8 mouse cellular contexts compared by ENCODE assay signal in the genomic region with DNA sequence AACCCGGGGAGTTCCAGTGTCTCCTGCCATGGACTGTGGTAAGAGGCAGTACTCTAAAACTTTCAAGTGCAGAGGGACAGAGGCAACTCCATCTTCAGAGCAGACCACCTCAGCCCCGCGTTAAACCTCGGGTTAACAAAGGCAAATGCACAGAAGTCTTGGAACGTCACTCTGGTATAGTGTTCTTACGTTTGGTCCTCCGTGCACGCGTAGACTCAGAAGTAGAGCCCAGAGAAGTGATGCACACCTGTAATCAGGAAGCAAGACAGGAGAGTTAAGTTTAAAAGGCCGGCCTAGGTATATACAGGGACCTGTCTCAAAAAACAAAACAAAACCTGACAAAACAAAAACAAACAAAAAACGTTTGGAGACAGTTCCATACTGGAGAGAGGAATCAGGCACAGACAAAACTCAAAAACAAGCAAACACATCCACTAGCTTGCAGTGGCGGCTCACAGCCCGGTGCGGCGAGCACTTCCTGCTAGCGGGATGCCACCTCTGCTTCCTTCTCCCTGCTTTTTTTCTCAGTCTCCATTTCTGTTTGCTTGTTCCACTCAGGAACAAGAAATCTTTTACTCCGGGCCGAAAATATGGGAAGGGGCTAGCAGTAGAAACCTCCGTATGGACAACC. TPM values are rescaled to one million over a fixed set of nuclear protein-coding genes. Genes with fewer than 3 reads are reported as not detected.
DNase-seq lines count a peak whose midpoint lies in the region; ATAC-seq and TF ChIP-seq lines count a peak whose summit lies in the region.

No protein-coding gene starts in this region.

- peak overlapping the region; percentile 63 for H3K4me3 ChIP-seq in kidney, postnatal 0 days (replicated peaks; ENCODE audit: low read depth, low read length)
- peak overlapping the region; percentile 33 for H3K4me3 ChIP-seq in thymus, adult 2 months (ENCODE audit: control insufficient read depth, insufficient read depth, low read length)

- peaks cover 20% of the 10 kb centered on the region for H3K9me3 ChIP-seq in kidney, postnatal 0 days (replicated peaks; ENCODE audit: low read length)

- WGBS in kidney, postnatal 0 days: 14% methylated on average over 19 of the region's 19 CpGs
- WGBS in thymus, adult 2 months: 7% methylated on average over 19 of the region's 19 CpGs

- no peaks in the 10 kb centered on the region for H3K36me3 ChIP-seq in kidney, postnatal 0 days (ENCODE audit: insufficient read depth, low read length)
- H3K36me3 ChIP-seq in thymus, adult 2 months (ENCODE audit: control insufficient read depth, insufficient read depth, low read length): no peaks in the 10 kb centered on the region

- H3K9ac ChIP-seq in kidney, postnatal 0 days (ENCODE audit: low read depth, low read length): peak overlapping the region; percentile 43

- no peak for TF ChIP-seq CTCF in kidney, postnatal 0 days (IDR thresholded peaks at IDR 0.05; ENCODE audit: low read depth)
- no peak for TF ChIP-seq CTCF in thymus, adult 2 months (IDR thresholded peaks at IDR 0.05; ENCODE audit: borderline replicate concordance, control insufficient read depth, extremely low read depth, insufficient read depth, low read length, poor library complexity)

- peak; percentile 35 to 56 for DNase-seq in right cerebral cortex, postnatal 10 days (ENCODE audit: low spot score in 2 of 2)
- no peak for DNase-seq in right cerebral cortex, postnatal 14 days
- DNase-seq in cerebellum, postnatal 25 days: peak; percentile 47 to 52
- peak; percentile 21 for DNase-seq in heart, adult 8-10 months (ENCODE audit: low spot score)
- DNase-seq in kidney, postnatal 0 days (ENCODE audit: low spot score): peak; percentile 50
- DNase-seq in mesoderm, embryonic 11.5 days (ENCODE audit: low read depth, low spot score): peak; percentile 44
- DNase-seq in thymus, adult 2 months: peak; percentile 45
- DNase-seq in ovary, postnatal 36 days (ENCODE audit: low spot score): no peak

- H3K4me2 ChIP-seq in kidney, postnatal 0 days (ENCODE audit: low read length): peak overlapping the region; percentile 69

- H3K27me3 ChIP-seq in kidney, postnatal 0 days (ENCODE audit: insufficient read depth, low read length): no peaks in the 10 kb centered on the region
- no peaks in the 10 kb centered on the region for H3K27me3 ChIP-seq in thymus, adult 2 months (ENCODE audit: control insufficient read depth, insufficient read depth, low read length)

- no peak for ATAC-seq in kidney, postnatal 0 days (replicated peaks; ENCODE audit: low FRiP score, low read depth)

- H3K27ac ChIP-seq in kidney, postnatal 0 days: no peak overlapping the region; the same call in 1 of the 2 replicates
- H3K27ac ChIP-seq in thymus, adult 2 months (ENCODE audit: control insufficient read depth, insufficient read depth, low read length): peak overlapping the region; percentile 94

- peaks cover 9% of the 10 kb centered on the region; the same call in 1 of the 2 replicates for H3K4me1 ChIP-seq in kidney, postnatal 0 days (replicated peaks; ENCODE audit: insufficient read depth, low read length)
- H3K4me1 ChIP-seq in thymus, adult 2 months (replicated peaks; ENCODE audit: control insufficient read depth, insufficient read depth, low read length): peaks cover 3% of the 10 kb centered on the region

- no peak for TF ChIP-seq POLR2A in thymus, adult 2 months (IDR thresholded peaks at IDR 0.05; ENCODE audit: control insufficient read depth, extremely low read depth, insufficient read depth, low read length, poor library complexity)

RNA-seq across cellular contexts. Expression of gene Ccdc115, which starts 5.5 kb away (rescaled TPM):
- total RNA-seq in heart, adult 8-10 months (2022): 10 to 100 TPM; 12.6 to 15.3 (median 14.8) TPM
- 42.7 and 42.8 TPM in 2 replicates for polyA plus RNA-seq in kidney, postnatal 0 days (2015; fragmentation: Nextera tagmentation; extraction: Ambion mirVana)
- polyA plus RNA-seq in thymus, adult 2 months (2012; rRNA removed): 29.6 and 35.1 TPM in 2 replicates

RNA-seq across cellular contexts. Expression of gene Imp4, which starts 5.6 kb away (rescaled TPM):
- 10 to 100 TPM; 28.0 to 31.5 (median 30.4) TPM for total RNA-seq in heart, adult 8-10 months (2022)
- polyA plus RNA-seq in kidney, postnatal 0 days (2015; fragmentation: Nextera tagmentation; extraction: Ambion mirVana): 74.9 and 80.9 TPM in 2 replicates
- polyA plus RNA-seq in thymus, adult 2 months (2012; rRNA removed): 74.7 and 76.7 TPM in 2 replicates

RNA-seq across cellular contexts. Expression of gene Ptpn18, which starts 25.6 kb away (rescaled TPM):
- 1 to 10 TPM; 2.4 to 4.9 (median 2.7) TPM for total RNA-seq in heart, adult 8-10 months (2022)
- 29.0 and 33.9 TPM in 2 replicates for polyA plus RNA-seq in kidney, postnatal 0 days (2015; fragmentation: Nextera tagmentation; extraction: Ambion mirVana)
- 705 and 801 TPM in 2 replicates for polyA plus RNA-seq in thymus, adult 2 months (2012; rRNA removed)

Comparison
In these comparisons a context has a peak if more than half of its experiments do, and no peak if none do; other contexts are left out.
1. DNase-seq: peak in right cerebral cortex, postnatal 10 days (2 of 2), cerebellum, postnatal 25 days (2 of 2), heart, adult 8-10 months (single experiment), kidney, postnatal 0 days (single experiment), mesoderm, embryonic 11.5 days (single experiment) and thymus, adult 2 months (single experiment); none in right cerebral cortex, postnatal 14 days (single experiment) and ovary, postnatal 36 days (single experiment).
2. RNA of gene Ptpn18, which starts 25.6 kb away (polyA plus RNA-seq): 705 to 801 TPM in thymus, adult 2 months; 29.0 to 33.9 TPM in kidney, postnatal 0 days; every median in the first group is over 10 times any median in the second.